In genomic region chr9:59703099-59703498, GRCm38 (mm10) we compare ENCODE assay signal across 20 mouse cellular contexts.
"Had no signal": no experiment of that assay in that cellular context is flagged by ENCODE, and none has a peak within 500 bp of the region (broad histone marks: within the 10 kb centered on the region; RNA-seq: fewer than 3 reads in every experiment).

No protein-coding gene starts in this region.

- H3K4me1 ChIP-seq: neural tube, embryonic 12.5 days; neural tube, embryonic 15.5 days had no signal

- DNase-seq: kidney, adult 18-20 months; layer of hippocampus, postnatal 36 days; liver, postnatal 0 days; lung, postnatal 14 days; lung, postnatal 4 days; midbrain, embryonic 14.5 days; right cerebral cortex, adult 18-20 months; right cerebral cortex, postnatal 14 days; right cerebral cortex, postnatal 4 days; spleen, adult 18-20 months; thymus, adult 18-20 months; thymus, postnatal 36 days had no signal

- H3K4me2 ChIP-seq: lung, embryonic 15.5 days; midbrain, embryonic 11.5 days; neural tube, embryonic 12.5 days; neural tube, embryonic 15.5 days; stomach, embryonic 15.5 days had no signal

- H3K27ac ChIP-seq: kidney, postnatal 0 days; left cerebral cortex, adult 2 months; liver, embryonic 14.5 days; lung, embryonic 15.5 days; neural tube, embryonic 12.5 days; neural tube, embryonic 15.5 days; stomach, embryonic 15.5 days had no signal

- H3K4me3 ChIP-seq: left cerebral cortex, adult 2 months; lung, embryonic 15.5 days; neural tube, embryonic 12.5 days; neural tube, embryonic 15.5 days; stomach, embryonic 15.5 days had no signal

- ATAC-seq: liver, postnatal 0 days had no signal

- H3K9ac ChIP-seq: liver, embryonic 14.5 days; liver, postnatal 0 days; lung, embryonic 15.5 days; neural tube, embryonic 12.5 days; neural tube, embryonic 15.5 days; stomach, embryonic 15.5 days had no signal

- H3K36me3 ChIP-seq: lung, embryonic 15.5 days; neural tube, embryonic 12.5 days; neural tube, embryonic 15.5 days; stomach, embryonic 15.5 days had no signal

- H3K9me3 ChIP-seq: lung, embryonic 15.5 days; neural tube, embryonic 12.5 days; neural tube, embryonic 15.5 days; stomach, embryonic 15.5 days had no signal

- H3K27me3 ChIP-seq: lung, embryonic 15.5 days; neural tube, embryonic 12.5 days; neural tube, embryonic 15.5 days; stomach, embryonic 15.5 days had no signal
